Mouse (Mus musculus): ENCODE results near the gene Spn.

GRCm38 (mm10) chr7:127090154-127091113, 47.2 kb downstream of the Spn start:
- no peak for TF ChIP-seq POLR2AphosphoS2 (IDR thresholded peaks at IDR 0.05; ENCODE audit: insufficient read length, low read depth)
- TF ChIP-seq MYOD1 (IDR thresholded peaks at IDR 0.05; ENCODE audit: control insufficient read depth in 1 of 3, insufficient read length in 2 of 3, low read depth in 2 of 3): no peak
- no peak for TF ChIP-seq CEBPB (IDR thresholded peaks at IDR 0.05; ENCODE audit: insufficient read depth, poor library complexity, severe bottlenecking)
